Mouse (Mus musculus): ENCODE data around the gene Hs6st3.

The Hs6st3 gene

DNA sequence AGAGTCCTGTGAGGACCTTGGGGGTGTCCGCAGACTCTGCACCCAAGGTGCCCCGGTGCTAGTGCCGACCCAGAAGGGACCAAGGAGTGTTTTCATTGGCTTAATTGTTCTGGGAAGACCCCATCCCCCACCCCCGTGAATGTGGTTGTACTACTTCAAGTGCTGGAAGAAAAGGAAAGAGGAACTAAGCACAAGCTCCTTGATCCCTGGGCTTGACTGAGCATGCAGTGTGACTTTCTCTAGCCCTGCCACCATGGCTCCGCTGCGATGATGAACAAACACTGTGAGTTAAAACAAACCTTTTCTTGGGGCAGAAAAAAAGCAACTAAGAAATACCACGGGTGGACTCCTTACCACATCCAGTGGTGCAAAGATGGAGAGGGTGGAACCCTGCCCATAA lies 623.2 kb downstream of the Hs6st3 start:
- no peak for TF ChIP-seq CTCF (conservative IDR thresholded peaks at IDR 0.05; ENCODE audit: low read length)
- no peak for TF ChIP-seq NANOG (IDR thresholded peaks at IDR 0.05; ENCODE audit: borderline replicate concordance, low read length)
- TF ChIP-seq POU5F1 (IDR thresholded peaks at IDR 0.05; ENCODE audit: borderline replicate concordance, low read length): no peak
- Histone ChIP-seq H3K4me3 (replicated peaks; ENCODE audit: low read length) (no peak overlapping the region), H3K36me3 (ENCODE audit: insufficient read depth, low read length) (no peaks in the 10 kb centered on the region), H3K4me1 (replicated peaks; ENCODE audit: low read depth, low read length) (no peaks in the 10 kb centered on the region), H3K27me3 (ENCODE audit: insufficient read depth, low read length) (no peaks in the 10 kb centered on the region), H3K9me3 (ENCODE audit: low read length) (peaks cover 25% of the 10 kb centered on the region)

DNA sequence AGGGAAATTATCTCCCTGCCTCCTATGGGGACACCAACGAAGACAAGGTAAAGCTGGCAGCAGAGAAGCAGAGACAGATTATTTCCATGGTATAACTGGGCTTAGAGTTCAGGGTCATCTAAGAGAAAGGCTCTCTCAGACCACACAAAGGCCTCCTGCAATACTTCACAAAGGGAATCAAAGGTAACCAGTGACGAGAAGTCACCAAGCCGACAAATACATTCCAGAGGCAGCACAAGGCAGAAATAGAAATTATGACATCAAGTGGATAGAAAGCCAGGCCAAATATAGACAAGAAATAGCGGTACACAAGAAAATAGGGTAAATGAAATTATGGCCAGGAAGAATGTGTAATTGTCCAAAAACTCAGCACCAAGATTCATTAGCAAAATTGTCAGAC lies 633.9 kb downstream of the Hs6st3 start:
- H3K4me3 ChIP-seq (replicated peaks; ENCODE audit: low read length): no peak overlapping the region
- no peaks in the 10 kb centered on the region for H3K36me3 ChIP-seq (ENCODE audit: insufficient read depth, low read length)
- H3K4me1 ChIP-seq (replicated peaks; ENCODE audit: low read depth, low read length): no peaks in the 10 kb centered on the region
- H3K27me3 ChIP-seq (ENCODE audit: insufficient read depth, low read length): no peaks in the 10 kb centered on the region
- TF ChIP-seq NANOG (IDR thresholded peaks at IDR 0.05; ENCODE audit: borderline replicate concordance, low read length): no peak
- no peak for TF ChIP-seq POU5F1 (IDR thresholded peaks at IDR 0.05; ENCODE audit: borderline replicate concordance, low read length)
- TF ChIP-seq CTCF (conservative IDR thresholded peaks at IDR 0.05; ENCODE audit: low read length): no peak
- H3K9me3 ChIP-seq (ENCODE audit: low read length): no peaks in the 10 kb centered on the region

DNA sequence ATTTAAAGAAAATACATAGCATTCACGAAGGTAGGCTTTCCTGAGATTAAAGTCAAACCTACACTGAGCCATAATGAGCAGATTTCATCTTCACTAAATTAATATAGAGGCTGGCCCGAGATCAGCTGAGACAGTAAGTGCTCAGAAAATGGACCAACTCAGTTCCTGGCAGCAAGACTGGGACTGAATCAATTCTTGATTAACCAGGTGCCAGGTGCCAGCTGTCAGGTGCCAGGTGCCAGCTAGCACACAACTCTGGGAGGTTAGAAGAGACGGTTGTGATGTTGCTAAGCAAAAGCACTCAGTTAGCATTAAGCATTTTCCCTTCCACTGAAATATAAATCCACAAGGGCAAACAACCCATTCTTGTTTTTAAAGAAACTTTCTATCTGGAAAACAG lies 638.1 kb downstream of the Hs6st3 start:
- Histone ChIP-seq H3K4me3 (replicated peaks; ENCODE audit: low read length) (no peak overlapping the region), H3K27me3 (ENCODE audit: insufficient read depth, low read length) (no peaks in the 10 kb centered on the region), H3K9me3 (ENCODE audit: low read length) (no peaks in the 10 kb centered on the region), H3K36me3 (ENCODE audit: insufficient read depth, low read length) (no peaks in the 10 kb centered on the region), H3K4me1 (replicated peaks; ENCODE audit: low read depth, low read length) (no peaks in the 10 kb centered on the region)
- TF ChIP-seq NANOG (IDR thresholded peaks at IDR 0.05; ENCODE audit: borderline replicate concordance, low read length) (no peak), CTCF (conservative IDR thresholded peaks at IDR 0.05; ENCODE audit: low read length) (no peak), POU5F1 (IDR thresholded peaks at IDR 0.05; ENCODE audit: borderline replicate concordance, low read length) (no peak)

DNA sequence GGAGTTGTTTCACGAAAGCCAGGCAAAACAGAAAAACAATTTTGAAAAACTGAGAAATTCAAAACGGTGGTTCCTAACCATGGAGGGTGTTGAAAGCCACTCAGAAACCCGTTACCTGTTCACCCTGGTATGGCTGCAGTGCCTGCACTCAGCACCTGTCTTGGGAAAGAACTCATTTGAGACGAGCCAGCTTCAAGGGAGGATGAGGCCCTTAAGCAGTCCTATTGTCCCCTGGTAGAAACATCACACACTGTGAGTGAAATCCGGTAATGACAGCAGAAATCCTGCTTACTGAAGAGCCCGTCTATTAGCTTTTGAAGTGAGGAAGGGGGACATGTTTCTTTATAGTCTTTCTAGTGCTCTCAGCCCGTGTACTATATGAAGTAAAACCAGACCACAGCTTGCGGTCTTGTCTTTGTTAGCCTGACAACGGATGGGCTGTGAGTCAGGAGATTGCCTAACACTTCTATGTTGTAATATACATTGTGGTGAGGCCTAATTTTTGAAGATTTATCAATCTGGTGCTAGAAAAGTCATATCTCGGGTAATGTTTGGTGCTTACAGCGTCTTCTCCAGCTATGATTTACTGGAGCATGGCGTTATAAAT lies 641.9 kb downstream of the Hs6st3 start:
- Histone ChIP-seq H3K27me3 (ENCODE audit: insufficient read depth, low read length) (no peaks in the 10 kb centered on the region), H3K36me3 (ENCODE audit: insufficient read depth, low read length) (no peaks in the 10 kb centered on the region), H3K4me3 (replicated peaks; ENCODE audit: low read length) (no peak overlapping the region), H3K9me3 (ENCODE audit: low read length) (no peaks in the 10 kb centered on the region), H3K4me1 (replicated peaks; ENCODE audit: low read depth, low read length) (no peaks in the 10 kb centered on the region)
- no peak for TF ChIP-seq NANOG (IDR thresholded peaks at IDR 0.05; ENCODE audit: borderline replicate concordance, low read length)
- no peak for TF ChIP-seq CTCF (conservative IDR thresholded peaks at IDR 0.05; ENCODE audit: low read length)
- no peak for TF ChIP-seq POU5F1 (IDR thresholded peaks at IDR 0.05; ENCODE audit: borderline replicate concordance, low read length)

DNA sequence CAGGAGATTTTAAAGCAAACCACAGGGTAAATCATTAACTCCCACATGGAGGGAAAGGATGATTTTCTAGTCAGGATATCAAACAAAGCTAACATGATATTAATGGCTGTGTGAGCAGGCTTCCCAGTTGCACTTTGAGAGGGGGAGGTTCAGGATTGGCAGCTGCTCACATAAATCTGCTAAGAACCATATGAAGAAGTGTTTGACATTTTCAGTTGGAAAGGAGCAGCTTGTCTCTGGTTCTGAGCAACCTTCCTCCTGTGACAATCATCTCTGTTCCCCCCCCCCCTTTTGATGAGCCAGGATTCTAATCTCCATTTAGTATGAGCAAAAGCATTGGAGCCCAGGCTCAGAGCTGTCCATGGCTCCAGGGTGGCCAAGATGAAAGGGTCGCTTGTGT lies 643.0 kb downstream of the Hs6st3 start:
- TF ChIP-seq NANOG (IDR thresholded peaks at IDR 0.05; ENCODE audit: borderline replicate concordance, low read length) (no peak), POU5F1 (IDR thresholded peaks at IDR 0.05; ENCODE audit: borderline replicate concordance, low read length) (no peak), CTCF (conservative IDR thresholded peaks at IDR 0.05; ENCODE audit: low read length) (no peak)
- H3K27me3 ChIP-seq (ENCODE audit: insufficient read depth, low read length): no peaks in the 10 kb centered on the region
- H3K36me3 ChIP-seq (ENCODE audit: insufficient read depth, low read length): no peaks in the 10 kb centered on the region
- no peak overlapping the region for H3K4me3 ChIP-seq (replicated peaks; ENCODE audit: low read length)
- no peaks in the 10 kb centered on the region for H3K4me1 ChIP-seq (replicated peaks; ENCODE audit: low read depth, low read length)
- no peaks in the 10 kb centered on the region for H3K9me3 ChIP-seq (ENCODE audit: low read length)

DNA sequence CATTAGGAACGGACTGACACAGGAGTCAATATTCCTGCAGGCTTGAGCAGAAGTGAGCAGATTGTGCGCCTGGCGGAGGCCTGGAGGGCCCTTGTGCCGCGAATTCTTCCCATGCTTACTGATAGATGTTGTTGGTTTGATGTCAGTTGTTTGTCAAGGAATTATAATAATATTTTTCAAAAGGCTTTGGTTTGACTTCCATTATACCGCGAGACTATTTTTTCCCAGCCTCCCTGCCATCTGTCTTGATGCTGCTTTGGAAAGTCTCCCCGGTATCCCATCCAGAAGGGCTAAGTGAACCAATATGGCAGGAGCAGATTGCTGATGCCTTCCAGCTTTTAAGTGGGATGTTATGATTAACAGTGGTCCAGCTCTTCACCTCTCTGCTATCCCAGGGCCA lies 651.3 kb downstream of the Hs6st3 start:
- H3K9me3 ChIP-seq (ENCODE audit: low read length): no peaks in the 10 kb centered on the region
- H3K36me3 ChIP-seq (ENCODE audit: insufficient read depth, low read length): no peaks in the 10 kb centered on the region
- H3K4me3 ChIP-seq (replicated peaks; ENCODE audit: low read length): no peak overlapping the region
- no peaks in the 10 kb centered on the region for H3K27me3 ChIP-seq (ENCODE audit: insufficient read depth, low read length)
- no peaks in the 10 kb centered on the region for H3K4me1 ChIP-seq (replicated peaks; ENCODE audit: low read depth, low read length)
- TF ChIP-seq CTCF (conservative IDR thresholded peaks at IDR 0.05; ENCODE audit: low read length) (no peak), POU5F1 (IDR thresholded peaks at IDR 0.05; ENCODE audit: borderline replicate concordance, low read length) (no peak), NANOG (IDR thresholded peaks at IDR 0.05; ENCODE audit: borderline replicate concordance, low read length) (no peak)

DNA sequence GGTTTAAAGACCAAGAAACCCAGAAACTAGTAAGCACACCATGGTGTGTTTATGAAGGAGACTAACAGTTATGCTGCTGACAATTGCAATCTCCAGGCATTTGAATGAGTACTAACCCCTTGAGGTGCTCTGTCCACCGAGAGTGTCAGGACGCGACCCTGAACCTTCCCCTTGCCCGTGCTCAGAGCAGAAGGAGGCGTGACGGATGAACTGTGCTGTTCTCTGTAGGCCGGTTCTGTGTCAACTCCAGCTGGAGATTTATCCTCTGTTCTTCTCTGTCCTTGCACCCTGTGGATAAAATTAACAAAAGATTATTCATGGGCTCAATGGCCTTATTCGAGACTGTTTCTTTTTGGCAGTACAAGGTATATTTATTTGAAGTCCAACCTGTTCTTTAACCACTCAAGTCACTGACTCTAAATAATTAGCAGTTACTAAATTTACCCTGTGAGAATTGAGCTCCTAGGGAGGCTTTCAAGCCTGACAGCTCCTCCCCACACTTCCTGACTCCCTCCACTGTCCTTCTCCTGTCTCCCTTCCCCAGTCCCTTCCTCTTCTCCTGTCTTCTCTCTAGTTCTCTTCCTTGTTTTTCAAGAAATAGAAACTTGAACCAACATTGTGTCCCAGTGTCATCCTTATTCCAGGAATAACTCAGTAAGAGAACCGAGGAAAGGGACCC lies 659.2 kb downstream of the Hs6st3 start:
- no peaks in the 10 kb centered on the region for H3K36me3 ChIP-seq (ENCODE audit: insufficient read depth, low read length)
- no peak overlapping the region for H3K4me3 ChIP-seq (replicated peaks; ENCODE audit: low read length)
- H3K4me1 ChIP-seq (replicated peaks; ENCODE audit: low read depth, low read length): no peaks in the 10 kb centered on the region
- no peaks in the 10 kb centered on the region for H3K27me3 ChIP-seq (ENCODE audit: insufficient read depth, low read length)
- no peak for TF ChIP-seq POU5F1 (IDR thresholded peaks at IDR 0.05; ENCODE audit: borderline replicate concordance, low read length)
- TF ChIP-seq CTCF (conservative IDR thresholded peaks at IDR 0.05; ENCODE audit: low read length): no peak
- TF ChIP-seq NANOG (IDR thresholded peaks at IDR 0.05; ENCODE audit: borderline replicate concordance, low read length): no peak
- no peaks in the 10 kb centered on the region for H3K9me3 ChIP-seq (ENCODE audit: low read length)

DNA sequence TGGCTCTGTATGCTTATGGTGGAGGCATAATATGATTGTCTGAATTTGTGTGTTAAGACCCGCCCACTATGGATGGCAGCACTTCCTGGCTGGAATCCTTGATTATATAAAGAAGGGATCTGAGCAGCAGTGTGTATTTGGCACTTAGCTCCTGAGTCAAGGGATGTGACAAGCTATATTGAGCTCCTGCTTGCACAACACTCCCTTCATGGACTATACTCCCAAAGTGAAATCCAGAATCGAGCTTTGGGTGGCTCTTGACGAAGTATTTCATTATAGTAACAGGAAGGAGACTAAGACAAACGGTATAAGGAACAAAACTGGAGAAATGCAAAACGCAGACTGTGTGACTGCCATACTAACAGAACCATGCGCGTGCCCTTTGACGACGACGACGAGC lies 660.4 kb downstream of the Hs6st3 start:
- no peak overlapping the region for H3K4me3 ChIP-seq (replicated peaks; ENCODE audit: low read length)
- no peaks in the 10 kb centered on the region for H3K27me3 ChIP-seq (ENCODE audit: insufficient read depth, low read length)
- H3K36me3 ChIP-seq (ENCODE audit: insufficient read depth, low read length): no peaks in the 10 kb centered on the region
- H3K9me3 ChIP-seq (ENCODE audit: low read length): no peaks in the 10 kb centered on the region
- H3K4me1 ChIP-seq (replicated peaks; ENCODE audit: low read depth, low read length): no peaks in the 10 kb centered on the region
- no peak for TF ChIP-seq POU5F1 (IDR thresholded peaks at IDR 0.05; ENCODE audit: borderline replicate concordance, low read length)
- no peak for TF ChIP-seq CTCF (conservative IDR thresholded peaks at IDR 0.05; ENCODE audit: low read length)
- TF ChIP-seq NANOG (IDR thresholded peaks at IDR 0.05; ENCODE audit: borderline replicate concordance, low read length): no peak

DNA sequence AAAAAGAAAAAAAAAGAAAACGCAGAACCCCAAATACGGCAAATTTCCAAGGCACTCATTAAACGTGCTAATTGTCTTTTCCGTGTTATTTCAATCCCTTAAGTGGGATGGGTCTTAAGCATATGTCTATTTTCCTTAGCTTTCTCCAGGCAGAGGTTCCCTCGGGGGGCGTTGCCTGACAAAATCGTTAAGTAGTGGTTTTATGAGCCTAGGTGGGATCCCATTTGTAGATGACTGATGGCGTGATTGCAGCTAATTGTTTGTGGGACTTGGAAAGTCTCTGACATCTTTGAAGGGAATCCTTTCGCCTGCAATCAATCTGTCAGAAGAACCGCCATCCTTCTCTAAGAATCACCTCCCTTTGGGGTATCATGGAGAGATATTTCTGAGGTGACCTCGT lies 662.7 kb downstream of the Hs6st3 start:
- Histone ChIP-seq H3K4me3 (replicated peaks; ENCODE audit: low read length) (no peak overlapping the region), H3K36me3 (ENCODE audit: insufficient read depth, low read length) (no peaks in the 10 kb centered on the region), H3K4me1 (replicated peaks; ENCODE audit: low read depth, low read length) (no peaks in the 10 kb centered on the region), H3K27me3 (ENCODE audit: insufficient read depth, low read length) (no peaks in the 10 kb centered on the region), H3K9me3 (ENCODE audit: low read length) (no peaks in the 10 kb centered on the region)
- TF ChIP-seq NANOG (IDR thresholded peaks at IDR 0.05; ENCODE audit: borderline replicate concordance, low read length): no peak
- no peak for TF ChIP-seq POU5F1 (IDR thresholded peaks at IDR 0.05; ENCODE audit: borderline replicate concordance, low read length)
- no peak for TF ChIP-seq CTCF (conservative IDR thresholded peaks at IDR 0.05; ENCODE audit: low read length)
